Mouse (Mus musculus) embryonic facial prominence, embryonic 11.5 days (tissue): ENCODE data around the gene Mchr1. TPM values are rescaled to one million over a fixed set of nuclear protein-coding genes. Genes with fewer than 3 reads are reported as not detected.

ENCODE experiments used
- ATAC-seq: fragments of 200-750 bp; cut with Nextera tagmentation; replicated peaks from 2 replicates; pipeline ENCODE4 v1.8.0; 2017; ENCODE audit warnings: low read depth; ENCODE audit not compliant: insufficient number of reproducible peaks, low FRiP score, low TSS enrichment
- DNase-seq: peaks from one replicate; pipeline ENCODE4 v3.0.0-alpha.2; 2015; ENCODE audit warnings: low spot score
- H3K27ac ChIP-seq: fragments of 300-500 bp; sonication (generic); replicated peaks from 2 replicates; pipeline ENCODE4 v1.5.1; 2014; ENCODE audit warnings: mild to moderate bottlenecking, low read depth, low read length, control low read depth
- H3K27me3 ChIP-seq: fragments of 300-500 bp; sonication (generic); 2 replicates; pipeline ENCODE4 v1.6.1; 2014; ENCODE audit warnings: mild to moderate bottlenecking, low read length, moderate library complexity, mixed read lengths; ENCODE audit not compliant: control insufficient read depth, insufficient read depth
- H3K36me3 ChIP-seq: fragments of 300-500 bp; sonication (generic); replicated peaks from 2 replicates; pipeline ENCODE4 v1.6.1; 2014; ENCODE audit warnings: low read depth, mild to moderate bottlenecking, low read length, moderate library complexity, mixed read lengths; ENCODE audit not compliant: control insufficient read depth, insufficient read depth
- H3K4me1 ChIP-seq: fragments of 300-500 bp; sonication (generic); 2 replicates; pipeline ENCODE4 v1.6.1; 2014; ENCODE audit warnings: low read length, mixed read lengths; ENCODE audit not compliant: control insufficient read depth, insufficient read depth
- H3K4me2 ChIP-seq: fragments of 300-500 bp; sonication (generic); 2 replicates; pipeline ENCODE4 v1.6.1; 2014; ENCODE audit warnings: low read depth, mild to moderate bottlenecking, control low read depth, low read length, moderate library complexity
- H3K4me3 ChIP-seq: fragments of 300-500 bp; sonication (generic); 2 replicates; pipeline ENCODE4 v1.5.1; 2014; ENCODE audit warnings: low read depth, low read length, control low read depth
- H3K9ac ChIP-seq: fragments of 300-500 bp; sonication (generic); replicated peaks from 2 replicates; pipeline ENCODE4 v1.6.1; 2014; ENCODE audit warnings: mild to moderate bottlenecking, control low read depth, low read length
- H3K9me3 ChIP-seq: fragments of 300-500 bp; sonication (generic); replicated peaks from 2 replicates; pipeline ENCODE4 v1.6.1; 2016; ENCODE audit warnings: mild to moderate bottlenecking, low read length, inconsistent platforms, mixed read lengths; ENCODE audit not compliant: control insufficient read depth
- WGBS: fragments of 180-500 bp; shearing (Covaris S2); extraction: QIAGEN DNeasy Blood & Tissue Kit; methylation state at CpG from one replicate; pipeline ENCODE4 v1.1.7; 2014; 5-methylcytosine and 5-hydroxymethylcytosine counted together
- polyA plus RNA-seq: library from polyadenylated mRNA; unstranded; fragments of >200 nt; fragmentation: Nextera tagmentation; extraction: Ambion mirVana; gene quantifications from 2 replicates; pipeline ENCODE4 v1.2.1, GENCODE M21; 2014

Mchr1 gene
- polyA plus RNA-seq, 1 experiment from 2014 or later: 0.76 TPM

DNA sequence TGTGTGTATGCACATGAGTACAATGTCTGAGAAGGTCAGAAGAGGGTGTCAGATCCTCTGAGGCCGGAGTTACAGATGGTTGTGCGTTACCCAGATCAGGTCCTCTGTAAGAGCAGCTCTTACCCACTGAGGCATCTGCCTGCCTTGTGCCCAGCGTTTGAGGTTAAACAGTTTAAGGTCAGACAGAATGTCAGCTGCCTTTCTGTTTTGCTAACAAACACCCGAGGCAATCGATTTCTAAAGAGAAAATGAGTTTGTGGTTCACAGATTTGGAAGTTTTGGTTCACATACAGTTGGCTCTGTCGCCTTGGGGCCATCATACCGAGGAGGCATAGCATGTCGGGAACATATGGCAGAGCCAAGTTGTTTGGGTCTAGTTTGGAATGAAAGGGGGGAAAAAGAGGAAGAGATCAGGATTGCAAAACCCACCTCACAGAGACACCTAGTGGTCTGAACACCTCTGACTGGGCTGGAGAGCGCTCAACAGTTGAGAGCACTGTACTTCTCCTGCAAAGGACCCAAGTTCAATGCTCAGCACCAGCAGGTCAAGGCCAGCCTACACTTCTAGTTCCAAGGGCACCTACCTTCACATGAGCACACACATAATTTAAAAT lies 48.9 kb downstream of the Mchr1 start:
- 75% methylated on average over 9 of the region's 9 CpGs for WGBS
- Histone ChIP-seq H3K4me3 (no peak overlapping the region), H3K9me3 (no peaks in the 10 kb centered on the region), H3K27me3 (no peaks in the 10 kb centered on the region), H3K4me2 (no peak overlapping the region), H3K9ac (no peak overlapping the region), H3K4me1 (peaks cover 3% of the 10 kb centered on the region; the same call in 1 of the 2 replicates), H3K27ac (no peak overlapping the region), H3K36me3 (no peaks in the 10 kb centered on the region)
- DNase-seq: no peak
- no peak for ATAC-seq

Other genes starting within 250 kb of the Mchr1 start
- 15.5 and 18.4 TPM in 2 replicates for gene Mrtfa, start 44.7 kb upstream of the Mchr1 start, polyA plus RNA-seq
- gene Slc25a17, start 125.3 kb downstream of the Mchr1 start, polyA plus RNA-seq: 119 and 125 TPM in 2 replicates
- gene St13, start 164.6 kb downstream of the Mchr1 start, polyA plus RNA-seq: 203 and 220 TPM in 2 replicates
- 5.7 and 7.6 TPM in 2 replicates for gene Xpnpep3, start 164.6 kb downstream of the Mchr1 start, polyA plus RNA-seq
- gene Dnajb7, start 172.8 kb downstream of the Mchr1 start, polyA plus RNA-seq: 0.45 and 0.96 TPM in 2 replicates
- 521 and 534 TPM in 2 replicates for gene Rbx1, start 230.8 kb downstream of the Mchr1 start, polyA plus RNA-seq